Mouse (Mus musculus): ENCODE data around the gene Aste1.

DNA sequence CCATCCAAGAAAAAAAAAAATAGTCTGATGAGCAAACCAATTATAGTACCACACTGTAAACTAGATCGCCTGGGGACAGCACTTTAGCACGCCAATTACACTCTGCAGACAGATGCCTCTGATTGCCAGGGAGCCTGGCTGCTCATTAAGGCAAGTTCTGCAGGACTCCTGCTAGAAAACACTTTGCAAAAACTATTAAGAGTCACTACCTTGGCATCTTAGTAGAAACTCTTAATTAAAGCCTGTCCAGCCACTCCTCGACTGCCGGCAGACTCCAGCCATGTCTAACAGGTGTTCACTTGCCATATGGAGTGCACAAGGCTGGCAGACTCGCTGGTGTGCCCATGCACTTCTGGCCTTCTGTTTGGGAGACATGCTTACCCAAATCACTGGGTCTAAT is 46.2 kb upstream of the Aste1 start:
- TF ChIP-seq CTCF (IDR thresholded peaks at IDR 0.05; ENCODE audit: extremely low read depth, insufficient read depth, low read length): no peak
- no peak for TF ChIP-seq POLR2A (IDR thresholded peaks at IDR 0.05; ENCODE audit: extremely low read depth, insufficient read depth, low read length)

Measured in cortical plate, adult 2 months (tissue).